Mouse (Mus musculus): Measurements from ENCODE around the gene Slc25a3.

Gene Slc25a3

GRCm38 (mm10) chr10:91142654-91143191 lies 18.9 kb upstream of the Slc25a3 start:
- no peak for DNase-seq (ENCODE audit: low spot score in 2 of 2)

- DNase-seq (ENCODE audit: low spot score in 2 of 2), result no peak
Observed at GRCm38 (mm10) chr10:91141564-91141963, 17.7 kb upstream of the Slc25a3 start.

DNA sequence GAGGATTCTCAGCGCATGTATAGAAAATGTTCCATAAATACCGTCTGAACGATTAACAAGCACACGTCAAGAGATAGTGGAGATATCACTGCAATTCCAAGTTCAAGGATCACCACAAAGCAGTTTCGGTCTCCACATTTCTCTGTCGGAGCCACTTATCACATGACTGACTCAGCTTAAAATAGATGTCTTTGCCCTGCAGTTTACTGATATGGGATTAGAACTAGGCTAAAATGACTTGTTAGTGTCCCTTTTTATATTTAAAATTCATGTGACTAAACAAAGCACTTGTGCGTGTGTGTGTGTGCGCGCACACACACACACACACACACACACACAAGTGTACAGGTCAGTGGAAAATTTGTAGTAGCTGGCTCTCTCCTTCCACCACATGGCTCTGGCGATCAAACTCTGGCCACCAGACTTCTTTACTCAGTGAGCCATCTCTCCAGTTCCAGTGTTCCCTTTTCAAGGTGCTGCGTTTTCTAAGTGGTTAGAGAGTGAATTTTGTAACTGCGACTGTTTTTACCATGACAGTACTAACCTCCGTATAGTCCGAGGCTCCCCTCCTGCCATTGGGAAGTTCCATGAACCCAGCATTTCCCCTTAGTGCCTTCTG lies 15.4 kb upstream of the Slc25a3 start:
- DNase-seq (ENCODE audit: low spot score in 2 of 2), result no peak

- no peak for DNase-seq (ENCODE audit: low spot score in 2 of 2)
Observed at GRCm38 (mm10) chr10:91138317-91138716, 14.5 kb upstream of the Slc25a3 start.

DNA sequence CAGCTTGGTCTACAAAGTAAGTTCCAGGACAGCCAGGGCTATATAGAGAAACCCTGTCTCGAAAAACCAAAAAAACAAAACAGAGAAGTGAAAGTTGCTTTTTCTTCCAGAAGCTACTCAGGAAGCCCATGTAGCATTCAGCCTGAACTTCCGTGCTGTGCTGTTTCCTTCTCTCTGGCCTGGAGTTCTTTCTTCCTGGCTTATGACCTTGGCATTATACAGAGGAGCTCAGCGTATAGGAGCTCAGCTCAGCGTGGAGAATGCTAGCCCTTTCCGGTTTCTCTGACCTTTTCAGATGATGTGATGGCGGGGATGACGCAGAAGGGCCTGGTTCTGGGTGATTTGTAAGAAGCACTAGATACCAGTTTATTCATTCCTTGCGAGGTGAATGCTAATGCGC lies 13.5 kb upstream of the Slc25a3 start:
- no peak for DNase-seq (ENCODE audit: low spot score in 2 of 2)

DNA sequence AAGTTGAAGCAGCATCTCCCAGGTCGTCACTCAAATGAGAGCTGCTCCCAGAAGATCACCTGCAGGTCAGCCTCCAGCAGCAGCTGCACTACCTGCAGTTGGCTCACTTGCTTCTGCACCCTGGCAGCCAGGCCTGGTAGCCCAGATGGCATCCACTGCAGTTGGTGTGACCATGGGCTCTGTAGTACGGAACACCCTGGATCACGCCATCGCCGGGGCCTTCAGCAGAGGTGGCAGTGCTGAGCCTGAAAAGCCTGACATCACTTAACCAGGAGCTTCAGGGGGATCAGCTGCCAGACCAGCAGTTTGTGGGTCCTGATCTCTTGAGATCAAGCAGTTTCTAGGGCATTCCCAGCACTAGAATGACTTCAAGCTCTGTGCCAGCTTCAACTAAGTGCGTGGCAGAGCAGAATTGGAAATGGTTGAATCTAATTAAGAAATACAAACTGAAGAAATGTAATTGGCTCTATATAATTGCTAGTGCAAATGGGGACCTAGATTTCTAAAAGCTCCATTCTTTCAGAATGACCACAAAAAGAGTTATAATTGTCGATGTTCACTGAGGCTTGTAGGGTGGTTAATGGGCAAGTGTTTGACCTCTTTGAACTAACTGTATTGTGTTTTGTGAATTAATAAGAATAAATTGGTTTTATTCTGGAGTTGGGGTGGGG lies 11.6 kb upstream of the Slc25a3 start:
- no peak for DNase-seq (ENCODE audit: low spot score in 2 of 2)

GRCm38 (mm10) chr10:91131565-91131964 lies 7.7 kb upstream of the Slc25a3 start:
- DNase-seq (ENCODE audit: low spot score in 2 of 2), result no peak

DNA sequence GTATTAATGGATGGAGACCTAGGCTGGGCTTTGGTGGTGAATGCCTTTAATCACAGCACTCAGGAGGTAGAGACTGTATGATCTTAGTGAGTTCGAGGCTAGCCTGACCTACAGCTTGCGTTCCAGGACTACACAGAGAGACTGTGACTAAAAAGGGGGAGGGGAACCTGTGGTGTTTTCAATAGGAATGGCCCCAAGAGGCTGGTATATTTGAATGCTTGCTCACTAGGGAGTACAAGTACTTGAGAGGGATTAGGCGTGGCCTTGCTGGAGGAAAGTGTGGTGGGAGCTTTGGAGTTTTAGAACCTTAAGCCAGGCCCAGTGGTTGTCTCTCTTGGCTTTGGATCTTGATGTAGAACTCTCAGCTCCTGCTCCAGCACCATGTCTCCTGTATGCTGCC lies 6.9 kb upstream of the Slc25a3 start:
- DNase-seq (ENCODE audit: low spot score in 2 of 2), result no peak

DNA sequence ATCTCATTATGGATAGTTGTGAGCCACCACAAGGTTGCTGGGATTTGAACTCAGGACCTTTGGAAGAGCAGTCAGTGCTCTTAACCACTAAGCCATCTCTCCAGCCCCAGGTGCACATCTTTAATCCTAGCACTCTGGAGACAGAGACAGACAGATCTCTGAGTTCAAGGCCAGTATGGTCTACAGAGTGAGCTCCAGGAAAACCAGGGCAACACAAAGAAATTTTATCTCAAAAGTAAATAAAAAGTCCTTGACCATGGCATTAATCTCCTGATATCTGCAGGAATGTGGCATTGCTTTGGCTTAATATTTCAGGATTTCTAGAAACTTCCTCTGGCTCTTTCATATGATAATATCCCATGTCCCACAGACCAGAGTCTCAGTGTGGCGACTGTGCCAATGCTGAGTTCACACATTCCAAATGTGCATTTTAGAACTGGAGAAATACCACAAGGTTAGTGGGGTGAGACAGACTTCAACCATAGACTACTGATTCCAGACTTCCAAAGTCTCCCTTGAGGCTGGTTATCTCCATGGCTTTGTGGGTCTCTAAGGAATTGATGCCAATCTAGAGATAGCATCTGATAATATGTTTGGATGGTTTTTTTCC lies 4.8 kb upstream of the Slc25a3 start:
- DNase-seq (ENCODE audit: low spot score in 2 of 2), result no peak

GRCm38 (mm10) chr10:91127395-91127794 lies 3.5 kb upstream of the Slc25a3 start:
- no peak for DNase-seq (ENCODE audit: low spot score in 2 of 2)

DNA sequence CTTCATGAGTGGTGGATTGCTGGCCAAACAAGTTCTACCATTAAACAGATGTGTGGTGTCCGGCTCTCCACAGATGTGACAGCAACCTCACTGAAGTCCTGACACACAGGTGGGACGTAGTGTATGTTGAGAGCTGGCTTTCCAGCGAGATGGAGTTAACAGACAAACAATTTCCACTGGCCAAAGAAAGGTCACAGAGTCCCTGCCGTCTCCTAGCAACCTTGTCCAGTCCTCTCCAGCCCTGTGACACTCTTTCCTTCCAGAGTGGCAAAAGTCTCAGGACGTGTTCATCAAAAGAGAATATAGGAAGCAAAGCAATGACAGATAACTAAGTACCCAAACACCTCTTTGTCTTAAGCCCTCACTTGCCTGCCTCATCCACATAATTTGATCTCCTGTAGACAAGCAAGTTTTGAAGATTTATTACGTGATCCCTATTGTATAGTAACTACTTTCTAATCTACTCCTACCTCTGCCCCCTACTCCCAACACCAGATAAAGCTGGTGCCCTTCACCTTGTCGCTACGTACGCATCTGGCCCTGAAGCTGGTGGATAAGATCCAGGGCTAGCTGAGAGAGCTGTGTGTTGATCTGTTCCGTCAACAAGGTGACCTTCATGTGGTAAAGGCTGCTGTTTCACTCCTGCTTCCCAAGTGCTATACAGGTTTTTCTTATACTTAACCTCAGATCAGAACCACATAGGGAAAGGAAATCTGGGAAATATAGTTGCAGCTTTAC lies 2.9 kb upstream of the Slc25a3 start:
- no peak for DNase-seq (ENCODE audit: low spot score in 2 of 2)

GRCm38 (mm10) chr10:91123281-91123827 lies 505 bp downstream of the Slc25a3 start:
- DNase-seq (ENCODE audit: low spot score in 2 of 2), result peak in 1 of 2 experiments; percentile 19

DNA sequence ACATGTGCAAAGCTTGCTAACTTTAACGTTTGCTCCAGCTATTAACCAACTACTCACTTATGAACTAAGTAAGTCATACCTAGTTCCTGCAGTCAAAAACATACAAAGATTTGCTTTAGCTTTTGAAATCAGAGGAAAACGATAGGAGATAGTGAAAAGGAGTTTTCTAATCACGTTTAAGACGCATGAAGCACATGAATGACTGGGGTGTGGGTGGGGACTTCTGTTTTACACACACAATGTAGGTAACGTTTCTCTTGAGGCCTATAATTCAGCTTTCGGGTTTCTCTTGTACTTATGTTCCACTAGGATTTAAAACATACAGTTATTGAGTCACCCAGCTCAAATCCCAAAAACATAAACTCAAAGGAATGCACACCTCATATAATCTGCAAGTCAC lies 1.2 kb downstream of the Slc25a3 start:
- no peak for DNase-seq (ENCODE audit: low spot score in 2 of 2)

- no peak for DNase-seq (ENCODE audit: low spot score in 2 of 2)
Observed at GRCm38 (mm10) chr10:91116958-91117357, 6.9 kb downstream of the Slc25a3 start.

- no peak for DNase-seq (ENCODE audit: low spot score in 2 of 2)
Observed at GRCm38 (mm10) chr10:91109841-91110240, 14.0 kb downstream of the Slc25a3 start.

GRCm38 (mm10) chr10:91105981-91106380 lies 17.9 kb downstream of the Slc25a3 start:
- no peak for DNase-seq (ENCODE audit: low spot score in 2 of 2)

GRCm38 (mm10) chr10:91102799-91103590 lies 20.9 kb downstream of the Slc25a3 start:
- DNase-seq (ENCODE audit: low spot score in 2 of 2), result no peak

DNA sequence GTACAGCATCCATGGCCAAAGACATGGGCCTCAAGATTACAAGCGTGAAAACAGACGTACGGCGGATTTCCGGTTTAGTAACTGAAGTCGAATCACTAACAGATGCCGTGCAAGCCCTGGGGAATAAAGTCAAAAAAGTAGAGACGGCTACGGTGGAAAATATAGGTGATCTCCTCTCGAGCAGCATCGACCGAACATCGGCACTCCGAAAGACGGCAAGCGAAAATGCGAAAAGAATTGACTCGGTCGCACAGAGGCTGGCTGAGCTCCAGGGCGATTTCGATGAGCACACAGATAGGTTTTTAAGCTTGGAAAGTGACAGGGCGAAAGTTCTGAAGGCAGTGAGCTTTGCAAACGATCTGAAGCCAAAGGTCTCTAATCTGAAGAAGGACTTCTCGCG lies 21.9 kb downstream of the Slc25a3 start:
- DNase-seq (ENCODE audit: low spot score in 2 of 2), result no peak

GRCm38 (mm10) chr10:91100101-91100500 lies 23.8 kb downstream of the Slc25a3 start:
- DNase-seq (ENCODE audit: low spot score in 2 of 2), result no peak

DNA sequence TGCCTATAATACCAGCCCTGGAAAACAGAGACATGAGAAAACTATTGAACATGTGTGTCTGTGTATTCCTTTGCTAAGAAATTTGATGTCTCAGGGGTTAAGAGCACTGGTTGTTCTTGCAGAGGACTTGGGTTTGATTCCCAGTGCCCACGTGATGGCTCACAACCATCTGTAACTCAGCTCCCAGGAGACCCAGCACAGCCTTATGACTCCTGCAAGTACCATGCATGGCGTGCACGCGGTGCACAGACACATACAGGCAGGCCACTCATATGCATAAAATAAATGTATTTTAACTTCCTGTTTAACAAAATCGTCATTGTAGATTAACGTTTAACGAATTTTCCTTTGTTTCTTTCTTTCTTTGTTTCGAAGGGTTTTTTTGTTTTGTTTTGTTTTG lies 25.8 kb downstream of the Slc25a3 start:
- DNase-seq (ENCODE audit: low spot score in 2 of 2), result no peak

Data from frontal cortex, postnatal 10 days (tissue).